Comparison of ENCODE assay signal across 15 mouse cellular contexts in the genomic region with DNA sequence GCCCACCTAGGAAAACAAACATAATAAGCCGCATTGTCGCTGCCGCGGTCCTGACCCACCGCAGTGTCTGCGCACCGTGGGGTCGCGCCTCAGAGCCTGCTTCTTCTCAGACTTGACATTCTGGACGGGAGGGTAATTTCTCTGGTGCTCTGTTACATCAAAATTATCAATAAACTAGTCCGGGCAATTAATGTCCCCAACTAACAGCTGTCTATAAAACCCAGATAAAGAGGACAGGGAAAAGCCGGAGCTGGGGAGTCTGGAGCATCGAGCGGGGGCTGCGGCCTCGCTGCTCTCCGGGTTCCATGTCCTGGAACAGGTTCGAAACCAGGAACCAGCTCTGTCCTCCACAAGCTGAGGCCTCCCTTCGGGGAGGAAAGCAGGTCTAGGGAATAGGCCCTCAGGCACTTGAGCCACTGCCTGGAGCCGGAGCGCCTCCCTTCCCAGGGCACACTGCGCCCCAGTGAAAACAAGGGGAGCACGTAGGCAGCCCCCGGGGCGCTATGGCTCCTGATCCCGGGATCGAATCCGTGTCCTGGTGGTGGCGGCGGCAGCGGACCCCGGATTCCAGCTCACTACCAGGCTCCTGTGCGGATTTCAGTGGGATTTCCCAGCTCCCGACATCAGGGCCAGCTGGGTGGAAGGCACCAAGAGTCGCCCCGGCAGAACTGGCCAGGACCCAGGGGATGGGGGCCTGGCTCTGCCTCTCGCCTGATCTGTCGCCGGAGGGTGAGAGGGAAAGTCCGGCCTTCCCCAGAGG. TPM values are rescaled to one million over a fixed set of nuclear protein-coding genes. Genes with fewer than 3 reads are reported as not detected.
A peak's percentile ranks its signal among the peaks of the same experiment; 100 is the strongest.
DNase-seq lines count a peak whose midpoint lies in the region; ATAC-seq and TF ChIP-seq lines count a peak whose summit lies in the region.
"Had no signal": no experiment of that assay in that cellular context is flagged by ENCODE, and none has a peak within 500 bp of the region (broad histone marks: within the 10 kb centered on the region; RNA-seq: fewer than 3 reads in every experiment).

No protein-coding gene starts in this region.

- H3K4me1 ChIP-seq in heart, embryonic 10.5 days, result peaks cover 43% of the 10 kb centered on the region
- peaks cover 9% of the 10 kb centered on the region for H3K4me1 ChIP-seq in midbrain, embryonic 11.5 days (ENCODE audit: control insufficient read depth, insufficient read depth, low read length)
- peaks cover 3% of the 10 kb centered on the region; the same call in 1 of the 2 replicates for H3K4me1 ChIP-seq in midbrain, embryonic 14.5 days (ENCODE audit: control insufficient read depth, insufficient read depth, low read length)
- no peaks in the 10 kb centered on the region for H3K4me1 ChIP-seq in liver, postnatal 0 days (ENCODE audit: insufficient read depth)
- peaks cover 34% of the 10 kb centered on the region for H3K4me1 ChIP-seq in kidney, embryonic 15.5 days

- H3K9me3 ChIP-seq in heart, embryonic 10.5 days, result no peaks in the 10 kb centered on the region
- H3K9me3 ChIP-seq in midbrain, embryonic 11.5 days (ENCODE audit: control insufficient read depth, low read length), result no peaks in the 10 kb centered on the region
- no peaks in the 10 kb centered on the region for H3K9me3 ChIP-seq in midbrain, embryonic 14.5 days (ENCODE audit: control insufficient read depth, low read length)
- H3K9me3 ChIP-seq in liver, postnatal 0 days (ENCODE audit: low read length), result no peaks in the 10 kb centered on the region
- H3K9me3 ChIP-seq in kidney, embryonic 15.5 days (replicated peaks), result no peaks in the 10 kb centered on the region

- peak overlapping the region; percentile 17; the same call in 1 of the 2 replicates for H3K27ac ChIP-seq in heart, embryonic 10.5 days
- no peak overlapping the region for H3K27ac ChIP-seq in midbrain, embryonic 11.5 days (ENCODE audit: low read depth, low read length)
- no peak overlapping the region for H3K27ac ChIP-seq in midbrain, embryonic 14.5 days (replicated peaks; ENCODE audit: low read depth, low read length)
- H3K27ac ChIP-seq in liver, postnatal 0 days (ENCODE audit: low read depth), result peak overlapping the region; percentile 11; the same call in 1 of the 2 replicates
- H3K27ac ChIP-seq in kidney, embryonic 15.5 days, result no peak overlapping the region
- H3K27ac ChIP-seq: heart, adult 2 months had no signal

- no peak overlapping the region for H3K9ac ChIP-seq in midbrain, embryonic 11.5 days (ENCODE audit: low read length)
- H3K9ac ChIP-seq in midbrain, embryonic 14.5 days (replicated peaks; ENCODE audit: low read length), result no peak overlapping the region
- no peak overlapping the region for H3K9ac ChIP-seq in liver, postnatal 0 days (replicated peaks)
- no peak overlapping the region for H3K9ac ChIP-seq in kidney, embryonic 15.5 days

- no peak for TF ChIP-seq CTCF in liver, postnatal 0 days (IDR thresholded peaks at IDR 0.05; ENCODE audit: low read depth)

- no peaks in the 10 kb centered on the region; the same call in 1 of the 2 replicates for H3K36me3 ChIP-seq in heart, embryonic 10.5 days
- no peaks in the 10 kb centered on the region for H3K36me3 ChIP-seq in midbrain, embryonic 11.5 days (ENCODE audit: control insufficient read depth, insufficient read depth, low read length)
- no peaks in the 10 kb centered on the region for H3K36me3 ChIP-seq in midbrain, embryonic 14.5 days (ENCODE audit: control insufficient read depth, insufficient read depth, low read length)
- H3K36me3 ChIP-seq in liver, postnatal 0 days (replicated peaks; ENCODE audit: insufficient read depth, low read length), result no peaks in the 10 kb centered on the region
- H3K36me3 ChIP-seq in kidney, embryonic 15.5 days, result no peaks in the 10 kb centered on the region

- peaks cover 96% of the 10 kb centered on the region for H3K27me3 ChIP-seq in heart, embryonic 10.5 days (ENCODE audit: insufficient read depth, poor library complexity, severe bottlenecking)
- H3K27me3 ChIP-seq in midbrain, embryonic 11.5 days (ENCODE audit: control insufficient read depth, insufficient read depth, low read length), result peaks cover 89% of the 10 kb centered on the region
- peaks cover 95% of the 10 kb centered on the region for H3K27me3 ChIP-seq in midbrain, embryonic 14.5 days (ENCODE audit: control insufficient read depth, insufficient read depth, low read length)
- peaks cover 93% of the 10 kb centered on the region for H3K27me3 ChIP-seq in liver, postnatal 0 days (ENCODE audit: insufficient read depth, low read length)
- H3K27me3 ChIP-seq in kidney, embryonic 15.5 days, result peaks cover 100% of the 10 kb centered on the region

- no peak for DNase-seq in heart, embryonic 10.5 days (ENCODE audit: low spot score)
- no peak for DNase-seq in heart, postnatal 4 days
- DNase-seq in midbrain, embryonic 11.5 days (ENCODE audit: low spot score, missing footprints), result peak; percentile 95
- DNase-seq in midbrain, embryonic 14.5 days, result no peak
- no peak for DNase-seq in liver, postnatal 0 days
- DNase-seq in frontal cortex, postnatal 14 days (ENCODE audit: low spot score in 2 of 2), result no peak
- DNase-seq: adrenal gland, postnatal 25 days; cerebellum, adult 11 months; heart, adult 2 months; kidney, adult 8-10 months; thymus, postnatal 4 days had no signal

- 4% methylated on average over 40 of the region's 40 CpGs for WGBS in heart, embryonic 10.5 days
- WGBS in midbrain, embryonic 11.5 days, result 1% methylated on average over 40 of the region's 40 CpGs
- 2% methylated on average over 40 of the region's 40 CpGs for WGBS in midbrain, embryonic 14.5 days
- 9% methylated on average over 40 of the region's 40 CpGs for WGBS in liver, postnatal 0 days (ENCODE audit: insufficient replicate concordance)
- 2% methylated on average over 40 of the region's 40 CpGs for WGBS in kidney, embryonic 15.5 days

- TF ChIP-seq EP300 in liver, postnatal 0 days (IDR thresholded peaks at IDR 0.05; ENCODE audit: low read depth), result no peak

- no peak for ATAC-seq in midbrain, embryonic 11.5 days (ENCODE audit: low FRiP score)
- no peak for ATAC-seq in midbrain, embryonic 14.5 days (ENCODE audit: low FRiP score, low TSS enrichment)
- no peak for ATAC-seq in liver, postnatal 0 days
- no peak for ATAC-seq in monocyte, adult 5-6 weeks (replicated peaks; ENCODE audit: insufficient number of reproducible peaks, low FRiP score, low TSS enrichment, poor library complexity, severe bottlenecking)
- ATAC-seq in kidney, embryonic 15.5 days (replicated peaks; ENCODE audit: low FRiP score), result no peak
- ATAC-seq: Patski had no signal

- H3K4me2 ChIP-seq in midbrain, embryonic 11.5 days, result no peak overlapping the region
- no peak overlapping the region for H3K4me2 ChIP-seq in midbrain, embryonic 14.5 days (ENCODE audit: low read length)
- H3K4me2 ChIP-seq in liver, postnatal 0 days (ENCODE audit: low read depth, low read length), result peak overlapping the region; percentile 16
- H3K4me2 ChIP-seq in kidney, embryonic 15.5 days, result no peak overlapping the region

- H3K4me3 ChIP-seq in heart, embryonic 10.5 days, result peak overlapping the region; percentile 46
- no peak overlapping the region for H3K4me3 ChIP-seq in midbrain, embryonic 11.5 days (ENCODE audit: low read depth, low read length)
- H3K4me3 ChIP-seq in midbrain, embryonic 14.5 days (replicated peaks; ENCODE audit: low read depth, low read length), result no peak overlapping the region
- no peak overlapping the region for H3K4me3 ChIP-seq in liver, postnatal 0 days (ENCODE audit: low read depth, low read length)
- no peak overlapping the region for H3K4me3 ChIP-seq in kidney, embryonic 15.5 days (replicated peaks)
- H3K4me3 ChIP-seq: heart, adult 2 months had no signal

RNA-seq across cellular contexts. Expression of a gene that starts 4.9 kb away (rescaled TPM):
- 3.1 and 41.3 TPM in 2 replicates for polyA plus RNA-seq in heart, embryonic 10.5 days (2016; fragmentation: Nextera tagmentation; extraction: Ambion mirVana)
- total RNA-seq in heart, postnatal 4 days (2021), result under 1 TPM; 0.43 to 0.50 TPM
- polyA plus RNA-seq in midbrain, embryonic 11.5 days (2014; fragmentation: Nextera tagmentation; extraction: Ambion mirVana), result 0.17 and 0.20 TPM in 2 replicates
- polyA plus RNA-seq in midbrain, embryonic 14.5 days (2014; fragmentation: Nextera tagmentation; extraction: Ambion mirVana), result 0.12 and 0.97 TPM in 2 replicates
- 2.7 and 3.1 TPM in 2 replicates for polyA plus RNA-seq in liver, postnatal 0 days (2015; fragmentation: Nextera tagmentation; extraction: Ambion mirVana)
- total RNA-seq in monocyte, adult 5-6 weeks (2017), result 0.53 TPM in 1 of 3 replicates, not detected in the others
- 1.6 and 5.2 TPM in 2 replicates for polyA plus RNA-seq in kidney, embryonic 15.5 days (2015; fragmentation: Nextera tagmentation; extraction: Ambion mirVana)
- total RNA-seq: megakaryocyte-erythroid progenitor cell, adult 5-6 weeks had no signal

RNA-seq across cellular contexts. Expression of a gene that starts 19.1 kb away (rescaled TPM):
- 57.0 and 58.7 TPM in 2 replicates for polyA plus RNA-seq in heart, embryonic 10.5 days (2016; fragmentation: Nextera tagmentation; extraction: Ambion mirVana)
- total RNA-seq in heart, postnatal 4 days (2021), result 10 to 100 TPM; 14.5 to 15.3 TPM
- 47.4 and 50.4 TPM in 2 replicates for polyA plus RNA-seq in midbrain, embryonic 11.5 days (2014; fragmentation: Nextera tagmentation; extraction: Ambion mirVana)
- polyA plus RNA-seq in midbrain, embryonic 14.5 days (2014; fragmentation: Nextera tagmentation; extraction: Ambion mirVana), result 50.2 and 52.5 TPM in 2 replicates
- 12.9 and 13.7 TPM in 2 replicates for polyA plus RNA-seq in liver, postnatal 0 days (2015; fragmentation: Nextera tagmentation; extraction: Ambion mirVana)
- 11.7 to 18.2 TPM (median 13.1 TPM) in 3 replicates for total RNA-seq in monocyte, adult 5-6 weeks (2017)
- polyA plus RNA-seq in kidney, embryonic 15.5 days (2015; fragmentation: Nextera tagmentation; extraction: Ambion mirVana), result 65.5 and 67.1 TPM in 2 replicates

RNA-seq across cellular contexts. Expression of a gene that starts 26.9 kb away (rescaled TPM):
- polyA plus RNA-seq in heart, embryonic 10.5 days (2016; fragmentation: Nextera tagmentation; extraction: Ambion mirVana), result 12.4 and 14.8 TPM in 2 replicates
- total RNA-seq in heart, postnatal 4 days (2021), result 1 to 10 TPM; 8.7 to 8.9 TPM
- polyA plus RNA-seq in midbrain, embryonic 11.5 days (2014; fragmentation: Nextera tagmentation; extraction: Ambion mirVana), result 7.0 and 7.1 TPM in 2 replicates
- 1.5 TPM in 1 of 2 replicates, not detected in the other for polyA plus RNA-seq in midbrain, embryonic 14.5 days (2014; fragmentation: Nextera tagmentation; extraction: Ambion mirVana)
- polyA plus RNA-seq in liver, postnatal 0 days (2015; fragmentation: Nextera tagmentation; extraction: Ambion mirVana), result 0.04 and 0.05 TPM in 2 replicates
- not detected in 3 replicates for total RNA-seq in monocyte, adult 5-6 weeks (2017)
- 40.8 and 42.3 TPM in 2 replicates for polyA plus RNA-seq in kidney, embryonic 15.5 days (2015; fragmentation: Nextera tagmentation; extraction: Ambion mirVana)
- total RNA-seq: megakaryocyte-erythroid progenitor cell, adult 5-6 weeks had no signal

RNA-seq across cellular contexts. Expression of a gene that starts 38.7 kb away (rescaled TPM):
- 0.53 and 2.0 TPM in 2 replicates for polyA plus RNA-seq in heart, embryonic 10.5 days (2016; fragmentation: Nextera tagmentation; extraction: Ambion mirVana)
- under 1 TPM; 0.56 to 0.60 TPM for total RNA-seq in heart, postnatal 4 days (2021)
- 0.46 and 0.79 TPM in 2 replicates for polyA plus RNA-seq in midbrain, embryonic 11.5 days (2014; fragmentation: Nextera tagmentation; extraction: Ambion mirVana)
- not detected in 2 replicates for polyA plus RNA-seq in midbrain, embryonic 14.5 days (2014; fragmentation: Nextera tagmentation; extraction: Ambion mirVana)
- not detected in 2 replicates for polyA plus RNA-seq in liver, postnatal 0 days (2015; fragmentation: Nextera tagmentation; extraction: Ambion mirVana)
- 0.29 TPM in 1 of 3 replicates, not detected in the others for total RNA-seq in monocyte, adult 5-6 weeks (2017)
- polyA plus RNA-seq in kidney, embryonic 15.5 days (2015; fragmentation: Nextera tagmentation; extraction: Ambion mirVana), result 6.7 and 6.9 TPM in 2 replicates
- total RNA-seq: megakaryocyte-erythroid progenitor cell, adult 5-6 weeks had no signal

Comparison
In these comparisons a context has a peak if more than half of its experiments do, and no peak if none do; other contexts are left out.
1. H3K27ac ChIP-seq: peak in heart, embryonic 10.5 days (single experiment) and liver, postnatal 0 days (single experiment); none in midbrain, embryonic 11.5 days (single experiment), midbrain, embryonic 14.5 days (single experiment) and kidney, embryonic 15.5 days (single experiment).